Mouse (Mus musculus) MEL (cell line): ENCODE measurements around the gene Nr2c2ap. TPM values are rescaled to one million over a fixed set of nuclear protein-coding genes. Genes with fewer than 3 reads are reported as not detected.
A peak's percentile ranks its signal among the peaks of the same experiment; 100 is the strongest.

Source experiments
- DNase-seq: peaks from one replicate; pipeline ENCODE4 v3.0.0; 2011; ENCODE audit warnings: low read depth, low spot score
- H3K27ac ChIP-seq: 2 replicates; pipeline ENCODE4 v1.5.1; 2012; ENCODE audit warnings: low read depth, mild to moderate bottlenecking, control low read depth, low read length, moderate library complexity; ENCODE audit not compliant: control insufficient read depth
- H3K27me3 ChIP-seq, 2 experiments: fragments of 150-350 bp in 1 of 2; sonication (generic) in 1 of 2; 2 replicates each; pipeline ENCODE4 v1.6.1; 2012; ENCODE audit warnings: low read length in 2 of 2, mild to moderate bottlenecking in 2 of 2, improper control_type of control experiment in 1 of 2, moderate library complexity in 1 of 2; ENCODE audit not compliant: insufficient read depth in 2 of 2, control insufficient read depth in 1 of 2
- H3K36me3 ChIP-seq, 2 experiments: 2 replicates each; pipeline ENCODE4 v1.6.1; 2012 to 2014; ENCODE audit warnings: low read length in 2 of 2, improper control_type of control experiment in 1 of 2, inconsistent platforms in 1 of 2, mild to moderate bottlenecking in 1 of 2; ENCODE audit not compliant: insufficient read depth in 2 of 2, control insufficient read depth in 1 of 2
- H3K4me1 ChIP-seq, 2 experiments: fragments of 150-350 bp in 1 of 2; sonication (generic) in 1 of 2; 2 replicates each; pipeline ENCODE4 v1.6.1; 2012; ENCODE audit warnings: low read length in 2 of 2, improper control_type of control experiment in 1 of 2, mild to moderate bottlenecking in 1 of 2; ENCODE audit not compliant: insufficient read depth in 2 of 2, control insufficient read depth in 1 of 2
- H3K4me3 ChIP-seq, 2 experiments: fragments of 150-350 bp in 1 of 2; sonication (generic) in 1 of 2; 2 replicates each; pipeline ENCODE4 v1.5.1; 2012; ENCODE audit warnings: low read depth in 2 of 2, low read length in 2 of 2, mild to moderate bottlenecking in 2 of 2, moderate library complexity in 2 of 2, control low read depth in 1 of 2, improper control_type of control experiment in 1 of 2; ENCODE audit not compliant: control insufficient read depth in 1 of 2, insufficient read depth in 1 of 2
- H3K79me2 ChIP-seq: 2 replicates; pipeline ENCODE4 v1.6.1; 2012; ENCODE audit warnings: mild to moderate bottlenecking, low read length, moderate library complexity; ENCODE audit not compliant: control insufficient read depth, poor library complexity, insufficient read depth
- H3K9ac ChIP-seq: 2 replicates; pipeline ENCODE4 v1.6.1; 2012; ENCODE audit warnings: low read depth, mild to moderate bottlenecking, control low read depth, low read length, moderate library complexity; ENCODE audit not compliant: control insufficient read depth, poor library complexity, severe bottlenecking
- H3K9me3 ChIP-seq: fragments of 150-350 bp; sonication (generic); replicated peaks from 2 replicates; pipeline ENCODE4 v1.6.1; 2012; ENCODE audit warnings: mild to moderate bottlenecking, low read length, improper control_type of control experiment, moderate library complexity; ENCODE audit not compliant: insufficient read depth
- BHLHE40 ChIP-seq: IDR thresholded peaks from 2 replicates; pipeline ENCODE4 v1.6.1; 2012; ENCODE audit warnings: low read depth, mild to moderate bottlenecking, inconsistent platforms, low read length, improper control_type of control experiment, borderline replicate concordance
- CHD1 ChIP-seq: IDR thresholded peaks from 2 replicates; pipeline ENCODE4 v1.6.1; 2012; ENCODE audit warnings: low read depth, mild to moderate bottlenecking, inconsistent platforms, low read length, improper control_type of control experiment
- CHD2 ChIP-seq: IDR thresholded peaks from 2 replicates; pipeline ENCODE4 v1.6.1; 2011; ENCODE audit warnings: low read length, improper control_type of control experiment
- CTCF ChIP-seq, 3 experiments: IDR thresholded peaks in 2 of 3; conservative IDR thresholded peaks in 1 of 3; 2 replicates each; pipeline ENCODE4 v1.5.1; 2011 to 2012; ENCODE audit warnings: low read length in 3 of 3, low read depth in 2 of 3, mild to moderate bottlenecking in 2 of 3, improper control_type of control experiment in 1 of 3, inconsistent platforms in 1 of 3, mixed read lengths in 1 of 3, moderate library complexity in 1 of 3; ENCODE audit not compliant: control insufficient read depth in 1 of 3, insufficient read depth in 1 of 3, poor library complexity in 1 of 3, severe bottlenecking in 1 of 3
- ELF1 ChIP-seq: IDR thresholded peaks from 2 replicates; pipeline ENCODE4 v1.6.1; 2014; ENCODE audit warnings: low read depth, mild to moderate bottlenecking, inconsistent platforms, low read length, improper control_type of control experiment, moderate library complexity
- EP300 ChIP-seq, 2 experiments: IDR thresholded peaks; 2 replicates each; pipeline ENCODE4 v1.6.1; 2011; ENCODE audit warnings: improper control_type of control experiment in 2 of 2, low read length in 2 of 2, low read depth in 1 of 2, mild to moderate bottlenecking in 1 of 2
- ETS1 ChIP-seq: IDR thresholded peaks from 2 replicates; pipeline ENCODE4 v1.6.1; 2012; ENCODE audit warnings: low read depth, mild to moderate bottlenecking, inconsistent platforms, low read length, improper control_type of control experiment, moderate library complexity
- GABPA ChIP-seq: IDR thresholded peaks from 2 replicates; pipeline ENCODE4 v1.6.1; 2012; ENCODE audit warnings: low read depth, mild to moderate bottlenecking, inconsistent platforms, low read length, improper control_type of control experiment, moderate library complexity
- GATA1 ChIP-seq: IDR thresholded peaks from 2 replicates; pipeline ENCODE4 v1.6.1; 2011; ENCODE audit warnings: low read depth, low read length, improper control_type of control experiment
- KAT2A ChIP-seq: conservative IDR thresholded peaks from 2 replicates; pipeline ENCODE4 v1.6.1; 2012; ENCODE audit warnings: low read depth, low read length, improper control_type of control experiment, inconsistent platforms
- MAFK ChIP-seq: IDR thresholded peaks from 2 replicates; pipeline ENCODE4 v1.6.1; 2011; ENCODE audit warnings: low read depth, mild to moderate bottlenecking, low read length, improper control_type of control experiment, borderline replicate concordance
- MAX ChIP-seq: IDR thresholded peaks from 2 replicates; pipeline ENCODE4 v1.6.1; 2011; ENCODE audit warnings: low read length, improper control_type of control experiment
- MAZ ChIP-seq: IDR thresholded peaks from 2 replicates; pipeline ENCODE4 v1.6.1; 2012; ENCODE audit warnings: low read depth, mild to moderate bottlenecking, inconsistent platforms, low read length, improper control_type of control experiment
- MEF2A ChIP-seq: IDR thresholded peaks from 2 replicates; pipeline ENCODE4 v1.6.1; 2014; ENCODE audit warnings: low read depth, mild to moderate bottlenecking, inconsistent platforms, low read length, improper control_type of control experiment; ENCODE audit not compliant: poor library complexity, insufficient replicate concordance, severe bottlenecking; ENCODE audit errors: extremely low read depth
- MXI1 ChIP-seq: IDR thresholded peaks from 2 replicates; pipeline ENCODE4 v1.6.1; 2011; ENCODE audit warnings: mild to moderate bottlenecking, low read depth, low read length, improper control_type of control experiment
- MYC ChIP-seq: IDR thresholded peaks from 2 replicates; pipeline ENCODE4 v1.6.1; 2011; ENCODE audit warnings: low read depth, mild to moderate bottlenecking, low read length, improper control_type of control experiment, moderate library complexity
- POLR2A ChIP-seq, 2 experiments: IDR thresholded peaks; 2 replicates each; pipeline ENCODE4 v1.6.1; 2011 to 2012; ENCODE audit warnings: low read length in 2 of 2, mild to moderate bottlenecking in 2 of 2, control low read depth in 1 of 2, improper control_type of control experiment in 1 of 2, low read depth in 1 of 2, moderate library complexity in 1 of 2; ENCODE audit not compliant: control insufficient read depth in 1 of 2, insufficient read depth in 1 of 2, poor library complexity in 1 of 2
- POLR2AphosphoS2 ChIP-seq: IDR thresholded peaks from 2 replicates; pipeline ENCODE4 v1.6.1; 2011; ENCODE audit warnings: low read length, improper control_type of control experiment
- RAD21 ChIP-seq: IDR thresholded peaks from 2 replicates; pipeline ENCODE4 v1.6.1; 2011; ENCODE audit warnings: mild to moderate bottlenecking, low read depth, low read length, improper control_type of control experiment
- RCOR1 ChIP-seq: IDR thresholded peaks from 2 replicates; pipeline ENCODE4 v1.6.1; 2012; ENCODE audit warnings: low read depth, mild to moderate bottlenecking, inconsistent platforms, low read length, improper control_type of control experiment
- TAL1 ChIP-seq: IDR thresholded peaks from 2 replicates; pipeline ENCODE4 v1.6.1; 2012; ENCODE audit warnings: mild to moderate bottlenecking, inconsistent platforms, low read length, moderate library complexity, mixed read lengths
- TBP ChIP-seq: IDR thresholded peaks from 2 replicates; pipeline ENCODE4 v1.8.0; 2011; ENCODE audit warnings: low read depth, low read length, improper control_type of control experiment
- USF1 ChIP-seq: IDR thresholded peaks from 2 replicates; pipeline ENCODE4 v1.6.1; 2014; ENCODE audit warnings: low read depth, mild to moderate bottlenecking, inconsistent platforms, low read length, improper control_type of control experiment, moderate library complexity
- USF2 ChIP-seq, 2 experiments: IDR thresholded peaks; 2 replicates each; pipeline ENCODE4 v1.6.1; 2011 to 2012; ENCODE audit warnings: improper control_type of control experiment in 2 of 2, low read length in 2 of 2, borderline replicate concordance in 1 of 2, inconsistent platforms in 1 of 2, low read depth in 1 of 2, mild to moderate bottlenecking in 1 of 2; ENCODE audit not compliant: insufficient read depth in 1 of 2
- ZMIZ1 ChIP-seq: IDR thresholded peaks from 2 replicates; pipeline ENCODE4 v1.6.1; 2012; ENCODE audit warnings: low read depth, mild to moderate bottlenecking, inconsistent platforms, low read length, improper control_type of control experiment, moderate library complexity
- polyA plus RNA-seq, 2 experiments: library from polyadenylated mRNA; stranded (reverse) in 1 of 2; unstranded in 1 of 2; fragments of >175 nt in 1 of 2; fragments of >200 nt in 1 of 2; gene quantifications; 2 replicates each; pipeline versions ENCODE4 v1.2.1 to v1.2.4; 2012; ENCODE audit warnings: low replicate concordance in 2 of 2, low read depth in 1 of 2; ENCODE audit not compliant: insufficient read length in 2 of 2, insufficient read depth in 1 of 2, missing spikeins in 1 of 2
- total RNA-seq: library from RNA; depleted of rRNA; stranded (reverse); fragments of 300-350 nt; gene quantifications from 2 replicates; pipeline ENCODE4 v1.2.3, GENCODE M21; 2012

Nr2c2ap gene
- total and polyA plus RNA-seq, 3 experiments = 24.6 to 55.7 TPM; not detected in 1

DNA sequence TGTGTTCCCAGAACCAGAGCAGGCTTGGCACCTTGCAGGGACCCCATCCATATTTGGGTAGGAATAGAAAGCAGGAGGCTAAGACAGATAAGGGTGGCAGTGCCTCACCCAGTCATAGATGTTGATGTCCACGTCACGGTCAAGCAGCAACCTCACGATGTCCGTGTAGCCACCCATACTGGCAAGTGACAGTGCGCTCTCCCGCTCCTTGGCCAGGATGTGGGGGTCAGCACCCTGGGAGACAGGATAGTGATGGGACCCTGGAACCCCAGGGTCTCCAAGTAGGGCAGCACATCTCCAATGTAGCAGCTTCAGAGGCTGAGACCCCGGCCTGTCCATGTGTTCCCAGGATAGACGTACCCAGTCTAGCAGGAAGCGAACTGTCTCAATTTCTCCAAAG lies 3.8 kb downstream of the Nr2c2ap start:
- H3K9ac ChIP-seq = no peak overlapping the region
- H3K4me1 ChIP-seq = peaks cover 4 to 15% of the 10 kb centered on the region in 2 experiments; a peak in 3 of 4 replicates
- peaks cover 13% of the 10 kb centered on the region for H3K79me2 ChIP-seq
- no peak for DNase-seq
- H3K27ac ChIP-seq = no peak overlapping the region
- no peak overlapping the region for H3K4me3 ChIP-seq
- TF ChIP-seq CHD2 (no peak), USF1 (no peak), MXI1 (no peak)
- H3K27me3 ChIP-seq = no peaks in the 10 kb centered on the region
- no peaks in the 10 kb centered on the region for H3K9me3 ChIP-seq
- peaks cover 0 to 5% of the 10 kb centered on the region in 2 experiments; a peak in 3 of 4 replicates for H3K36me3 ChIP-seq

GRCm38 (mm10) chr8:70136591-70136990 lies 5.5 kb downstream of the Nr2c2ap start:
- H3K79me2 ChIP-seq = peaks cover 18% of the 10 kb centered on the region
- no peak for TF ChIP-seq GABPA
- TF ChIP-seq GATA1 = no peak
- TF ChIP-seq ZMIZ1 = no peak
- no peak for TF ChIP-seq POLR2A (IDR thresholded peaks at IDR 0.05; ENCODE audit: control insufficient read depth in 1 of 2, insufficient read depth in 1 of 2, low read depth in 1 of 2, low read length in 2 of 2, poor library complexity in 1 of 2)
- TF ChIP-seq CTCF (IDR thresholded peaks at IDR 0.05 in 2 of 3, conservative IDR thresholded peaks at IDR 0.05 in 1 of 3; ENCODE audit: control insufficient read depth in 1 of 3, insufficient read depth in 1 of 3, low read depth in 2 of 3, low read length in 3 of 3, poor library complexity in 1 of 3, severe bottlenecking in 1 of 3) = no peak
- no peak for TF ChIP-seq MAFK
- TF ChIP-seq TAL1 = no peak
- TF ChIP-seq RCOR1 = no peak
- TF ChIP-seq MXI1 = no peak
- no peak for TF ChIP-seq MEF2A
- no peak overlapping the region for H3K9ac ChIP-seq
- no peak overlapping the region for H3K27ac ChIP-seq
- peaks cover 4 to 21% of the 10 kb centered on the region in 2 experiments; a peak in 3 of 4 replicates for H3K4me1 ChIP-seq
- H3K27me3 ChIP-seq = no peaks in the 10 kb centered on the region
- H3K36me3 ChIP-seq = peaks cover 0 to 3% of the 10 kb centered on the region in 2 experiments; a peak in 3 of 4 replicates
- DNase-seq = no peak
- no peak overlapping the region for H3K4me3 ChIP-seq
- no peaks in the 10 kb centered on the region for H3K9me3 ChIP-seq

DNA sequence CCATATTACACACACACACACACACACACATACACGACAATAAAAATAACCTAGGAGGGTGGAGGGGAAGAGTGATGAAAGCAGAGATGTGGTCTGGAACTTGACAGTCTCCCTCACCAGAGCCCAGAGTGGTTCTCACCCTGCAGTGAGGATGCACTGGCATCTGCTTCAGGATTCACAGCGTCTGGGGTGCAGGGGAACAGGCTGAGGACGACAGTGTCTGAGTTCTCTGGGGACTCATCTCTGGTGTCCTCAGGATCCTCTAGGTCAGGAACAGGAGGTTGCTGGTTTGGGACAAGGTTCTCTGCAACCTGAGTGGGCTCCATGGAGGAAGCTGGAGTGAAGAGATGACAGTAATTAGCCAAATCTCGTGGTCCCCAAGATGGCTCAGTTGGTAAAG lies 6.8 kb downstream of the Nr2c2ap start:
- no peak for DNase-seq
- H3K36me3 ChIP-seq = peaks cover 0 to 3% of the 10 kb centered on the region in 2 experiments; a peak in 3 of 4 replicates
- H3K4me3 ChIP-seq = peak overlapping the region in 1 of 2 experiments; percentile 65; a peak in 2 of 4 replicates
- no peak overlapping the region; the same call in 1 of the 2 replicates for H3K9ac ChIP-seq
- no peaks in the 10 kb centered on the region for H3K9me3 ChIP-seq
- TF ChIP-seq TAL1 = no peak
- no peak for TF ChIP-seq MYC
- no peak for TF ChIP-seq MAZ
- TF ChIP-seq BHLHE40 = no peak
- no peak for TF ChIP-seq POLR2A (IDR thresholded peaks at IDR 0.05; ENCODE audit: control insufficient read depth in 1 of 2, insufficient read depth in 1 of 2, low read depth in 1 of 2, low read length in 2 of 2, poor library complexity in 1 of 2)
- TF ChIP-seq MEF2A = no peak
- no peak for TF ChIP-seq ELF1
- no peak for TF ChIP-seq EP300 (IDR thresholded peaks at IDR 0.05; ENCODE audit: low read depth in 1 of 2, low read length in 2 of 2)
- no peak for TF ChIP-seq RAD21
- TF ChIP-seq KAT2A = no peak
- no peak for TF ChIP-seq ETS1
- no peak for TF ChIP-seq USF2 (IDR thresholded peaks at IDR 0.05; ENCODE audit: borderline replicate concordance in 1 of 2, insufficient read depth in 1 of 2, low read depth in 1 of 2, low read length in 2 of 2)
- TF ChIP-seq MAX = no peak
- no peak for TF ChIP-seq CHD1
- TF ChIP-seq POLR2AphosphoS2 = no peak
- no peak for TF ChIP-seq ZMIZ1
- no peak for TF ChIP-seq TBP
- H3K27me3 ChIP-seq = no peaks in the 10 kb centered on the region
- H3K27ac ChIP-seq = no peak overlapping the region
- H3K4me1 ChIP-seq = peaks cover 4 to 15% of the 10 kb centered on the region in 2 experiments; a peak in 2 of 4 replicates
- H3K79me2 ChIP-seq = peaks cover 11% of the 10 kb centered on the region
